Mouse (Mus musculus) brain, embryonic 14.5 days (tissue): ENCODE results near the gene Calml3. TPM values are rescaled to one million over a fixed set of nuclear protein-coding genes. Genes with fewer than 3 reads are reported as not detected.

Source experiments
- DNase-seq: peaks from one replicate; pipeline ENCODE4 v3.0.0-alpha.2; 2011; ENCODE audit warnings: low read depth
- CTCF ChIP-seq: fragments of 200-500 bp; IDR thresholded peaks from 2 replicates; pipeline ENCODE4 v1.5.1; 2012; ENCODE audit warnings: inconsistent platforms, mild to moderate bottlenecking, moderate library complexity, borderline replicate concordance; ENCODE audit not compliant: insufficient read depth, insufficient read length; ENCODE audit errors: extremely low read depth
- POLR2A ChIP-seq: fragments of 200-500 bp; IDR thresholded peaks from 2 replicates; pipeline ENCODE4 v1.6.1; 2012; ENCODE audit warnings: mild to moderate bottlenecking, inconsistent platforms, borderline replicate concordance; ENCODE audit not compliant: poor library complexity, insufficient read depth, insufficient read length, severe bottlenecking; ENCODE audit errors: extremely low read depth
- polyA plus RNA-seq: library from polyadenylated mRNA; depleted of rRNA; stranded (reverse); fragments of >200 nt; gene quantifications from 2 replicates; pipeline ENCODE4 v1.2.3, GENCODE M21; 2012

Gene Calml3
- polyA plus RNA-seq, 1 experiment = 0.11 TPM

GRCm38 (mm10) chr13:3805638-3806037 lies 1.5 kb upstream of the Calml3 start:
- TF ChIP-seq POLR2A (no peak), CTCF (no peak)
- DNase-seq = no peak

DNA sequence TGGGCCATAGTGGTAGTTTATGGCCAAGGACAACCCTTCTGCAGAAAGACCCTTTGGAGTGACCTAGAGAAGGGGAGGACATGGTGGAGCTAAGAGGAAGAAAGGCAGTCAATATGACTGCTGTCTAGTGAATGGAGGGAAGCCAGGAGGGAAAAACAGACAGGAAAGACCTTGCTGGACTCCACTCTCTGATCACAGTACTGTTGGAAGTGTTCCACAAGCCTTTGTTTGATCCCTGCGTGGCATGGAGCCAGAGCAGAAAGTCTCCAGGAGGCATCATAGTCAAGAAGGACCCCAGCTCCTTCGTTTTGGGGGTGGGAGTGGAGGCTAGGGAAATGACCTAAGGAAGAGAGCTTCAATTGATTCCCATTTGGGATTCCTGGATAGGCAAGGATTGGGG lies 1.0 kb upstream of the Calml3 start:
- DNase-seq = no peak
- no peak for TF ChIP-seq CTCF
- no peak for TF ChIP-seq POLR2A

DNA sequence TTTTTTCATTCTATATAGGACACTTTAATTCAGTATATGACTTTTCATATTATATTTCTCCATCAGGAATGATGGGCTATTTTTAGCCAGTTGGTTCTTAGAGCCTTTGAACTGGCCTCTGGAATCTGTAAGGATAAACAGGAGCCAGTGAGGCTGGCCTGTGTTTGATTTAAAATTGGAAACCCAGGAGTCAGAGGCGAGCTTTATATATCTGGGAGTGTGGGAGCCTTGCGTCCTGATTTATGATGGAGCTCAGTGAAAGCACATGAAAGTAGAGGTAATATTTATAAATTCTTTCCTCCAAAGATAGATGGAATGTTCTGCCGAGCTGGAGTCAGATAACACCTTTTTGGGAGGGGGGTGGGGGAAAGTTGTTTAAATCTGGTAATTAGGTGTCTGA lies 4.7 kb downstream of the Calml3 start:
- no peak for DNase-seq
- TF ChIP-seq POLR2A = no peak
- TF ChIP-seq CTCF = no peak

GRCm38 (mm10) chr13:3798751-3799150 lies 5.4 kb downstream of the Calml3 start:
- no peak for DNase-seq
- TF ChIP-seq POLR2A (no peak), CTCF (no peak)

GRCm38 (mm10) chr13:3796649-3797048 lies 7.5 kb downstream of the Calml3 start:
- no peak for DNase-seq
- TF ChIP-seq POLR2A (no peak), CTCF (no peak)

DNA sequence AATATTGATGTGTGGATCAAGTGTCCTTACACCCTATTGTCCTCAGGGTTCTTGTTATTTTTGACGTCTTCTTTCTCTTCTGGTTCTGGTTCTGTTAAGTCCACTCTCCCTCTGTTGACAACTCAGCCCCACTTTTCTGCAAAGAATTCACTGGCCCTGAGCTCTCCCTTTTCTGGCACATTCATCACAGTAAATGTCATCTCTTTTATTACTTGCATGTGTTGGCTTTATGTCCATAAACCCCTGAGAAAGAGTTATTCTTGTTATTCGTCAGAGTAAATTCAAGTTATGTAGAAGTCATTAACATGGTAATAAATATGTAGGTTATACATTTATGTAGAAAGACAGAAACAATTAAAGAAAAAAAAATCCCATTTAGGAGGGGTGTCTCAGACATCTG lies 14.6 kb downstream of the Calml3 start:
- DNase-seq = no peak
- TF ChIP-seq CTCF (no peak), POLR2A (no peak)

DNA sequence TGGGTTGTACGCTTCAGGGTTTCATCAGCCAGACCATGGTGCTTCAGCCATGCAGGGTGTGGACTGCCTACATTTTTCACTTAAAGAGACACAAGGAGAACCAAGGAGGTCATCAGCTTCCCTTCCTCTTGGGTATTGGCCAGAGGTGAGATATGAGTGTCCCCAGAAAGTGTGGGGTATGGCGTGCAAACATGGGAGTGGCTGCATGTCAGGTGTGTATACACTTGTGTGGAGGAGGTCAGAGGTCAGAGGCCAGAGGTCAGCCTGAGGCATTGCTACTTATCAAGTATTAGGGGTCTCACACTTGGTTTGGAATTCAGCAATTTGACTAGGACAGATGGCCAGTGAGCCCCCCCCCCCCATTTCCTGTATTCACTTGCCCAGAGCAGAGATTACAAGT lies 15.5 kb downstream of the Calml3 start:
- TF ChIP-seq CTCF = no peak
- TF ChIP-seq POLR2A = no peak
- DNase-seq = no peak

DNA sequence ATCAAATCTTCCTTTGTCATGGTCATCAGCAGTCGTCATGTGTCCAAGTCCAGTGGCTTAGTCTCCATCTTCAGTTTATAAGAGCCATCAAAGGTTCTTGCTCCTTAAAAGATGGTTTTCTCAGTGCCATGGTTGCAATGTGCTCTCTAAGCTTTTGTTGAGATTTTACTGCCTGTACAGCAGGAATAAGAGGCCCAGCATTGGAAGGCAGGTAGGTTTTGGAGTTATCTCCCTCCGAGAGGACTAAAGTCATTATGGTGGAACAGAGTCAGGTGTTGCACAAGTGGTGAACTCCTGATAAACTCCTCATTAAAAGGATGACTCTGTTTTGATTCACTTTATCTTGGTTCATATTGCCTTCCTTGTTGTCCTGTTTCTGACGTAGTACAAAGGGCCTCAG lies 16.5 kb downstream of the Calml3 start:
- DNase-seq = no peak
- no peak for TF ChIP-seq POLR2A
- no peak for TF ChIP-seq CTCF

DNA sequence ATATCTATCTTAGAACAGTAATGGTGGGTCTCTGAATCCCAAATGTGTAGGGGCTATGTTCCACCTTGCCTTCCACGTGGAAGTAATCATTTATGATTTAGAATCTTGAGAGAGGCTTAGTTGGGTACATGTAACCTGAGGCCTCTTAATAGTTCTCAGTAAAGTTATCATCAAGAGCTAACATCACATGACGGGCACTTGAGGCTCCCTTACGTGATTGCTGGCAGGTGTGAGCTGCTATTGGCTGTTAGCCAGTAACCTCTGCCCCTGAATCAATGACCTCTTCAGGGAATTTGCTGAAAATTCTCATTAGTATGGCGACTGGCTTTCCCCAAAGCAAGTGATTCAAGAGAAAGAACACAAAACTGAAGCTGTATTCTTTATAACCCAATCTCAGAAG lies 17.0 kb downstream of the Calml3 start:
- DNase-seq = no peak
- TF ChIP-seq CTCF = no peak
- TF ChIP-seq POLR2A = no peak

DNA sequence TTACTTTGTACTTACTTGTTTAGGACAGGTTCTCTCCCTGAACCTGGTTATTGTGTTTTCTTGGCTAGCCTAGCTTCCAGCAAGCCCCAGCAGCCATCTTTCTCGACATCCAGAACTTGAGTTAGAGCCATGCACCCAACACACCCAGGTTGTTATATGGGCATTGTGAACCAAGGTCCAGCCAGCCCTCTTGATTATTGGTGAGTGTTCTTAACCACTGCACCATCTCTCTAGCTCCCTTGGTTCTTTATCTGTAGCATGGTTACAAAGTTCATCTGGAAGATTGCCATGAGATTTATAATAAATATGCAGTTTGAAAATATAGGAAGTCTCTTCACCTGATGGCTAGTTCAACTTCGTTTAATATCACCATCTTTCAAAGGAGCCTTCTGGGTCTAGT lies 20.5 kb downstream of the Calml3 start:
- no peak for TF ChIP-seq POLR2A
- no peak for TF ChIP-seq CTCF
- DNase-seq = no peak

DNA sequence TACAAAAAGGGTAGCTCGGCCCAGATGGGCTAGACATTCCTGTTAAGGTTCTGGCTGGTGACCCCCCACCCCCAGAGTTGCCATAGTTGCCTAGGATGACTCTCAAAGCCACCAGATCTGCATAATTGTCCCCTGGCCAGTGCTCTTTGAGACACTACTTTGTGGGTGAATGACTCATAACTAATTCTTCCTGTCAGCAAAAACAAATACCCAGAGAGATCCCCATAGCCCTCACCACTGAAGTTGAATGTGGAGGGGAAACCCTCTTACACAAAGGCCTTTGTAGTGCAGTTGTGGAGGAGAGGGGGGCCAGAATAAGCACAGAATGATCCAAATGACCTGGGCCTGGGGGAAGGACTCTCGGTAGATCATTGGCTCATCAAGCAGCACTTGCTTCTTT lies 21.6 kb downstream of the Calml3 start:
- peak; percentile 11 for DNase-seq
- no peak for TF ChIP-seq POLR2A
- TF ChIP-seq CTCF = no peak

DNA sequence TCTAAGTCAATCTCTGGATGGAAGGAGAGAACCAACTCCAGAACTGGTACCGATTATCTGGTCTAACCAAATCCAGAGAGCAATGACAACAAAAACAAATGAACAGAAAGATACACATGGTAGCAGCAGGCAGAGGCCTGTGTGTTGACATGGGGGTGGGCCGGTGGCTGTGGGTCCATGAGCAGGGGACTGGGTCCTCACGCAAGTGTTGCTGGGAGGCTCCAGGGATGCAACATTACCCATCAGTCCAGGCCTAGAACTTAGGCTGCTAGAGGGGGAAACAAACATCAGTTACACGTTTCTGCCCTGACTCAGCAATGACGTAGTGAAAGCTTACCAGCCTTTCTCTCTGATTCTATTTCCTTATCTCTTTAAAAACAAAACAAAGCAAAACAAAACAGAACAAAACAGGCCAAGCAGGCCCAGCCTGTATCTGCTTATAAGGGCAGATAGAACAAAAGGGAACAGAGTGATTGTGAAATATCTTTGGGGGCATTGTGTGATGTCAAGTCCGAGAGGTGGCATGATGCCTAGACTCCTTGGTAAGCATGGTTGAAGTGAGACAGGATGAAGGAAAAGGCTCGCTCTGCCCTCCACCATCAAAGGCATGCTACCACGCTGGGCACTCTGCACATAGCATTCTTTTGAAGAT lies 24.4 kb downstream of the Calml3 start:
- no peak for DNase-seq
- TF ChIP-seq POLR2A (no peak), CTCF (no peak)

DNA sequence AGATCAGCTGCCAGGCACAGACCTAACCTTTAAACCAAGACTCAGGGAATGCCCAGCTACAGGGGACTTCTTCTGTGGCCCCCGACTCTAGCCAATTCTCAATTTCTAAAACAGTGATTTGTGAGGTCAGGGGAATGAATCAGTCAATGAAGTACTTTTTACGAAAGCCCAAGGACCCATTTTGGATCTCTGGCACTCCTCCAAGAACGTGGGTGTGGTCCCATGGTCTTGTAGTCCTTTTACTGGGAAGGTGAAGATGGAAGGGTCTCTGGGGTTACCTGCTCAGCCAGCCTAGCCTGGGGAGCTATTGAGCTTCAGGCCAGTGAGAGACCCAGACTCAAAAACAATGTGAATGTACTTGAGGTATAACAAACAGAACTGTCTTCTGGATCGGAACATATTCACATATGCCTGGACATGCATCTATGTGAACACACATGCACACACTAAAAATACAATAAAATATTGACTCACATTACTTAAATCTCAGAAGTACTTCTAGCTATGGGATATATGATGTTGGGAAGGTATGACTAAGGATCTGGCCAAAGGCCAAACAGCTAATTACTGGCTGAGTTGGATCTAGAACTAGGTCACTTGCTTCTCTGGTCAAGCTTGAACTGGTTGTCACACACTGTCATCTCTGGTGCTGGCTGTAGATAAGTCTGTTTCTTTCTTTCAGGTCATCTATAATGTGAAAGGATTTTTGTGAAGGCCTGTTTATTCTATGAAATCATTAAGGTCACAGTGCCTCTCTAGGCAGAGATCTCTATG lies 25.3 kb downstream of the Calml3 start:
- no peak for DNase-seq
- no peak for TF ChIP-seq POLR2A
